Mouse (Mus musculus) heart, adult 8-10 months (tissue): ENCODE data around the gene Fam111a. TPM values are rescaled to one million over a fixed set of nuclear protein-coding genes. Genes with fewer than 3 reads are reported as not detected.
A peak's percentile ranks its signal among the peaks of the same experiment; 100 is the strongest.

Experiments used
- DNase-seq: peaks from one replicate; pipeline ENCODE4 v3.0.0; 2022; ENCODE audit warnings: low spot score
- total RNA-seq, 4 experiments: library from RNA; stranded (reverse); gene quantifications; 2 replicates each; pipeline ENCODE4 v1.2.4; 2022

Fam111a gene
- total RNA-seq, 4 experiments from 2014 or later: 2.6 to 6.7 (median 3.8) TPM

DNA sequence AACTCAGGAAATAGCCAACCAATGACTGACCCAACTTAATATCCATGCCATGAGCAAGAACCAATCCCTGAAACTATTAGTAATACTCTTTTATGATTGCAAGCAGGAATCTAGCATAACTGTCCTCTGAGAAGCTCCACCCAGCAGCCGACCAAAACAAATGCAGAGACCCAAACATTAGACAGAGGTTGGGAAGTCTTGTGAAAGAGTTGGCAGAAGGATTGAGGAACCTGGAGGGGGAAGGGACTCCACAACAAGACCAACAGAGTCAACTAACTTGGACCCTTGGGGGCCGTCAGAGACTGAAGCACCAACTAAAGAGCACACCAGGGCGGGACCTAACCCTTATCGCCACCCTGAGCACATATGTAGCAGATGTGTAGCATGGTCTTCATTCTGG lies 12.7 kb downstream of the Fam111a start:
- no peak for DNase-seq

DNA sequence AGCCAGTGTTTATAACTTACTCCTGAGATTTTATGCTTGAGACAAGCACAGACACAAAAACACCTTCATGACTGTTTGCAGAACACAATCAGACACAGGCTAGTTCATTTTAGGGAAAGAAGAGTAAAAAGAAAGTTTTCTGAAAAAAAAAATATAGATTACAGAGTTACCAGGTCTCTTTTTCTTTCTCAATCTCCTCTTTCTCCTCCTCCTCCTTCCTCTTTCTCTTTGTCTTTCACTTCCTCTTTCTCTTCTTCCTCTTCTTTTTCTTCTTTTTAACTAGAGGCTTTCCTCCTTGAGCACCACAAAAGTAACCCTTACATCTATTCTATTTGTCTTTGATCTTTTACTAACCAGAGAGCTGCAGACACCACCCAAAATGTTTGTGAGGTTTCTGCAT lies 18.7 kb downstream of the Fam111a start:
- no peak for DNase-seq

DNA sequence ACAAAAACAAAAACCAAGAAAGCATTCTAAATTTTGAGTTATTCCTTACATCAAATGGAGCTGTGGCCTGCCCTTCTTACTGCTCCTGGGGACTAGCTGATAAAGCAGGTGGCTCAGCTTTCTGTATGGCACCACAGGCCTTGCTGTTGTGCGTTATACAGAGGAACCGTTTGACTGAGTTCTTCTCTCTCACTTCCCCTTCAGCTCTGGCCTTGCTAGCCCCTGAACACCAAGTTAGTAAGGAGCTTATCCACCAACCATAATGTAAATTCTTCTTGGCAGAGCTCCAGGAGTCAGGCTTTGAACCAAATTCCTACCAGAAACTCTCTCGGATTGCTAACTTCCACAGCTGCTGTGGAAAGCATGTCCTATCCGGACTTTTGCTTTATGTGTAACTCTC lies 21.5 kb downstream of the Fam111a start:
- DNase-seq: no peak

DNA sequence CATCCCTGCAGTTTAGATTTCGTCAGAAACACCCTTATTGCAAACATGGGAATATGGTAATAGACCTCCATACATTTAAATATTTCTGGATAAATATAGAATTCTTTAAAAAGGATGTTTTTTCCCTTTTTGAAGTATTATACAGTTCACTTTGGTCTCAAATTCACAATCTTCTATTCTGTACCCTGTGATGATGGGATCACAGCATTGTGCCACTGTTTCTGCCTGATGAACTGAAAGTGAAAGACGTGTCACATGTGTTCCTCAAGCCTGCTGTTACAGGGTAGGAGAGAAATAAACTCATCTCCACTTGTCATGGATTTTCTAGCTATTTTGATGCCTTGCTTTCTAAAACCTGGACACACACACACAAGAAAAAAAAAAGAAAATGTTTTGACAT lies 25.3 kb downstream of the Fam111a start:
- DNase-seq: no peak

DNA sequence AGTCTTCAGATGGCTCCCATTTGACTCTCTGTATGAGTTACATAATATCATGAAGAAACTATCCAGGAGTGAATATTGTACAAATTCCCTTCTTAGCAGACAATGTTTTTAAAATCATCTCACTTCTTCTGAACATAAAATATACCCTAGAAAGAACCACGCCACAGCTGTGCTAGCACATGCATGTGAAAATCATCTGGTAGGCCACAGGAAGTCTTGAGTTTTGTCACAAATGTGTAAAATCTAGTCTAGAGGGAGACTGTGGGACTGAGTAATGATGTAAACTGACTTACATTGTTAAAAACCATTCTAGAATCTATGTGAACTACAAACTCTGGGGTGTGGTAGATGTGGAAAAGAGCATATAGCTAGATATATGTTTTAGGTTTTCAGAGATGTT lies 26.1 kb downstream of the Fam111a start:
- DNase-seq: no peak

DNA sequence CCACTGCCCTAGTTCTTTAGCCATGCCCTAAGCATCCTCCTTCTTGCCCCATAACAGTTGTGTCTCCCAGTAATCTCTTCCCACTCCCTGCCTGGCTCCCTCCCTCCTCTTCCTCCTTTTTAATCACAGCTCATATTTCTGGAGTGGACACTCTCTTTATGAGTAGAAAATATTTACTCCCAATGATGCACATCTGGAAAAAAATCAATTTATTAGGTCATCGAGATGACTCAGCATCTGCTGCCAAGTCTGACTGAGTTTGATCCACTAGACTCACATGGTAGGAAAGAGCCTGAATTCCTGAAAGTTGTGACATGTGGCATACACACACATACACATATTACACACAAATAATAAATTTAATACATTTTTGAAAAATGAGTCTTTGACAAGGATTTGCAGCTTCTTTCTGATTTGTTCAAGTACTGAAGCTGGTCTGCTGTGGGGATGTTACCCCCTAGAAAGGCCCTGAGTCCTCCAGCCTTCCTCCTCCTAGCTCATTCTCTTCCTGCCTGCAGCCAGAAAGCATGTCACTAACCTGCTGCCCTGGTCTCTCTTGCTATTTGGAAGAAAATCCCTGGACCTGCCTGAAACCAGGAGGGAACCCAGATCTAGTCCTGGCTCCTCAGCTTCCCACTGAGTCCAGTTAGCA lies 27.2 kb downstream of the Fam111a start:
- DNase-seq: peak; percentile 40

DNA sequence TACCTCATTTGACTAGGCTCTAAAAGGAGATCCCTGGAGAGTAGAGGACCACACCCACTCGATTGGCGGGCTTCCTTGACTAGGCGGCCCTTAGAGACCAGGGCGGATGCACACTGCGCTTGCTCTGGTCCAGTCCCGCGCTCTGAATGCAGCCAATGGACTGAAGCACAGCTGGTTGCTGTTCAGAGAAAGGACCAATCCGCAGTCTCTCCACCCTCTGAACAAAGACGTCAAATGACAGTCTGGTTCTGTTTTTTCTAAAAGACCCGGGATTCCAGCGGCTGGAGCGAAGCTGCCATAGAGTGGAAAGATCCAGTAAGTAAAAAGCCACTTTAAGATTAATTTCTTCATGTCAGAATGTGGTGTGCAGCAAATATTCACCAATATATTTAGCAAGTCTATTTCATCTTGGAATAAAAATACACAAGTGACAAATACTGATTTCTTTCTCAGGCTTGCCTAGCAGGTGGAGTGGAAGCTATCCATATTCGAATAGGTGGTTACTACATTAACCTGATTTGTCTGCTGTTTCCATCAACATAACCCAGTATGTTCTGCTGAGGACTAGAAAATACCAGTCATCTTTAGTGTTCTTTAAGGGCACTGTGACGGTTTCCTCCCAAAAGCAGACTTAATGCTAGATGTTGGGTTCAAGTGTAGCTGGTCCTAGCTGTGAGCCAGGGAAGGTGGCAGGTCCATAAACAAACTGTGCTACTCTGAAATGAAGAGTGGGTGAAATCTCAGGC lies 27.9 kb downstream of the Fam111a start:
- peak; percentile 98 for DNase-seq

DNA sequence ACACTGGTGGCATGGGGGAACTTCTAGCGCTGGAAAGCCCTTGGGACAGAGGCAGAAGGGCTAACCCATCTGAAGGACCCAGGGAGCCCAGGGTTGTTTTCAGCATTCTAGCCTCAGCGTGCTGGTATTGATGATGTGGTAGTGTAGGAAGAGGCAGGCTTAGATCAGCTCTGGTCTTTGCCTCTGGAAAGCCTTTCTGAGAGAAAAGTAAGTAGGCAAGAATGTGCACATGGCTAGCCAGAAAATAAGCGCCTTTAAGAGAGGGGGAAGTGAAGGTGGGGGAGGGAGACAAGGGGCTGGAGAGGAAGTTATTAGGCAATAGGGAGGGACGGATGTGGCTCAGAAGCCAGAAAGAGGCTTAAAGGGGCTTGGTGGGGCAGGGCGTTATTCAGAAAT lies 28.5 kb downstream of the Fam111a start:
- peak; percentile 52 for DNase-seq

DNA sequence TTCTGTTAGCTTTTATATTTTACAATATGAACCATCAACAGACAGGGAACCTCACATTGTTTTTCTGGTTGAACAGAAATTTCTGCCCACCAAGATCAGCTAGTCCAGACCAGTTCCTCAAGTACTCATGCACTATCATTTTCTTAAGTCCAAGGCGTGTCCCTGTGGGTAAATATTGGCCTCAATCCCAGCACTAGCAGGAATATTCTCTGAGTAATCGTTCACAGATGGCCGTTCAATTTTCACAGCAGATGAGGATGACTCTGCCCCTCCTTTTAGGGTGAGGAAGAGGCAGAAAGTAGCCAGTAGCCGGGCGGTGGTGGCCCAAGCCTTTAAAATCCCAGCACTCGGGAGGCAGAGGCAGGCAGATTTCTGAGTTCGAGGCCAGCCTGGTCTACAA lies 29.6 kb downstream of the Fam111a start:
- peak; percentile 71 for DNase-seq

DNA sequence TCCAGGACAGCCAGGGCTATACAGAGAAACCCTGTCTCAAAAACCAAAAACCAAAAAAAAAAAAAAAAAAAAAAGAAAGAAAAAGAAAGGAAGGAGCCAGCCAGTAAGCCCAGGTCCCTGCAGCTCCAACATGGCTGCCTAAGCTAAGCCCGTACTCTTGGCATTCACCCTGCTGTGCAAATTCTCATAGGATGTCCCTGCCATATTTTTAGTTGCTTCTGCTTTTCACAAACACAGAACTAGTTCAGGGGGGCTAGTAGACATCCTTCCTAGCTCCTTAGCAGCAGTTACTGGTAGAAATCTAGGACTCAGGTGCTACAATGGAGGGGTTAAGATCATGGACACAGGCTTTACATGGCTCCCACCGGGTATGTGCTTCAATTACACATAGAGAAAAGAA lies 30.0 kb downstream of the Fam111a start:
- no peak for DNase-seq

DNA sequence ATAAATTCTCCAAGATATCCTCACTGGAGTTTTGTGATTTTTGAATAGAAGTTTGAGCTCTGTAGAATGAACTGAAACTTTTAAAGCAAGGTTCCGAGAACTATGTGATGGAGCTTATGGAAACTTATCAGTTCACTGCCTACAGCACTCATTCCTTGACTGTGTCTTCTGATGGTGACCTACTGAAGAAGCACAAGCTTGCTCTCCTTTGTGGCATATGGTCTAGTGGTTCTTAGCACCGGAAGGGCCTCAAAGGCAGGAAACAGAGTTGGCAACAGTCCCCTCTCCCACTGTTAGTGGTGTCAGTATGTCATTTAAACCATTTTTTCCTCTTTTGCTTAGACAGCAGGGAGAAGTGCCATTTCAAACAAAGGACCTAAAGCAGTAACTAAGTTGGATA lies 31.1 kb downstream of the Fam111a start:
- no peak for DNase-seq

DNA sequence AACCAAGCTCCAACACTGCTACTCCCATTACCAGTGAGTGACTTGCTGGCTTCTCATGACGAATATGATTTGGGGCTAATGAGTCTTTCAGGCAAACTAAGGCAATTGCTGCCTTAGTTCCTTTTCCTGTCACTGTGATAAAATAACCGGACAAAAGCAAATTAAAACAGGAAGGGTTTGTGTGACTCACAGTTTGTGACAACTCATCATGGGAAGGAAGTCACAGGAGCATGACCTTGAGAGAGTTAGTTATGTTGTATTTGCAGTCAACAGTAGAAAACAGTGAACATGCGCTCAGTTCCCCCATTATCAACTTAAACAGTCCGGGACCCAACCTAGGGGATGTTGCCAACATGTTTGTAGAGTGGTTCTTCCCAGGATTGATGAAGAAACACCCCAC lies 39.8 kb downstream of the Fam111a start:
- peak; percentile 62 for DNase-seq

DNA sequence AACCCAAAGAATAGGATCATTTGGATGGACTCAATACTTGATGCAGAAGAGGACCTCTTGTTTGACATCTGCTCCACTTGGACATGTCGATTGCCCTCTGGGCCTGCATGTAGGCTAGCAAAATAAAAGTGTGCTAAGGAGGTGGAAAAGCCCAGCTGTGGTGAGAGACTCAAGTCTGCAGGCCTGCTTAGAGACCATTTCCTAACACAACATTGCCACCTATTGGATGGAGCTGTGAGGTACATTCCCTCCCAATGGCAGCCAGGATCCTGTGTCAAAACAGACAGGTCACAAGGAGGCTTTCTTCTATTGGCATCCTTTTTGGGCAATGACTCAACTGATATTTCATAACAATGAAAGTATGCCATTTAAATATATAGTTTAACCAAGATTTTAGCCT lies 46.4 kb downstream of the Fam111a start:
- DNase-seq: peak; percentile 83

DNA sequence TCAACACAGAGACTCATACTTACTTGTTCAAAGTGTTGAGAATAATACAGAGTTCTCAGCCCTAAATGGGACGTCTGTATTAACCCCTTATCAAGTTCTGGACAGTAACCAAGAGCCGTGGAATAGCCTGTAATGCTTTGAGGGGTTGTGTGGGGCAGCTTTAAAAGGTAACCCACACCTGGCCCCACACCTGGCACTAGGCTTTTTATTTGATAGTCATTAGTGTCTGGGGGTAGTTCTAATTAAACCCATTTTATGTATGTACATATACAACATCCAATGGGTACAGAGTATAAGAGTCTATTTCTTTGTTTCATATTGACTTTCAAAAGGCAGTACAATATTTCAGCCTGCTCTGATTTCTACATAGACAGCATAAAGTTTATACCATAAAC lies 49.6 kb downstream of the Fam111a start:
- no peak for DNase-seq

DNA sequence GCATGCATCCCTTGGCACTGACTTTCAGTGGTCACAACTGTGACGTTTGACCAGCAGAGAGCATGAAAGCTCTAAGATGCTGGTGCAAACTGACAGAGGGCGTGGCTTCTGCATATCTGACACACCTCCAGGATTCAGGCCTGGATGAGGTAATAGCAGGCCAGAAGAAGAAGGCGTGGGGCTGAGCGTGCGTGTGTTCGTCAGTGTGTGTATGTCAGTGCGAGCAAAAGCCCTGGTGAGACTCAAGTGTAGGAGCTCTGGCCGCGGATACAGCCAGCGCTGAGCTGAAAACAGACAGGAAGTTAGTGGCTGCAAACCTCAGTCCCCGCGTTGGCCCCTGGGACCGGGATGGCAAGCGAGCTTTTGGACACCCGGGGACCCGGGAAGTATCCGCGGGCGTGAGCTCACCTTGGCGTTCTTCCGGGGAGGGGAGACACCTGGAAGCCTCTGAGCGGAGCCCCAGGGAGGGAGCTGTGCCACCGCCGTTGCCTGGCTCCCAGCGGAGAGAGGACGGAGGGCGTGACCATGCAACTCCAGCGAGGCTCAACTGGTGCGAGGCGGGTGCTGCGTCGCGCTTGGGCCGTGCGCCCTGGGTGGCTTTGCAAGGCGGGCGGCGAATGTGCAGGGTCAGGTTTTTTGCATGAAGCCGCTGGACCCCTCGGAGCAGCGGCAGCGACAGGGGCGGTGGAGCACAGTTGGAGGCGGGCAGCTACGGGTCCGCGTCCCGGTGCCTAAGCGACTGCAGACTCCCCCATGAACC lies 50.2 kb downstream of the Fam111a start:
- DNase-seq: no peak

DNA sequence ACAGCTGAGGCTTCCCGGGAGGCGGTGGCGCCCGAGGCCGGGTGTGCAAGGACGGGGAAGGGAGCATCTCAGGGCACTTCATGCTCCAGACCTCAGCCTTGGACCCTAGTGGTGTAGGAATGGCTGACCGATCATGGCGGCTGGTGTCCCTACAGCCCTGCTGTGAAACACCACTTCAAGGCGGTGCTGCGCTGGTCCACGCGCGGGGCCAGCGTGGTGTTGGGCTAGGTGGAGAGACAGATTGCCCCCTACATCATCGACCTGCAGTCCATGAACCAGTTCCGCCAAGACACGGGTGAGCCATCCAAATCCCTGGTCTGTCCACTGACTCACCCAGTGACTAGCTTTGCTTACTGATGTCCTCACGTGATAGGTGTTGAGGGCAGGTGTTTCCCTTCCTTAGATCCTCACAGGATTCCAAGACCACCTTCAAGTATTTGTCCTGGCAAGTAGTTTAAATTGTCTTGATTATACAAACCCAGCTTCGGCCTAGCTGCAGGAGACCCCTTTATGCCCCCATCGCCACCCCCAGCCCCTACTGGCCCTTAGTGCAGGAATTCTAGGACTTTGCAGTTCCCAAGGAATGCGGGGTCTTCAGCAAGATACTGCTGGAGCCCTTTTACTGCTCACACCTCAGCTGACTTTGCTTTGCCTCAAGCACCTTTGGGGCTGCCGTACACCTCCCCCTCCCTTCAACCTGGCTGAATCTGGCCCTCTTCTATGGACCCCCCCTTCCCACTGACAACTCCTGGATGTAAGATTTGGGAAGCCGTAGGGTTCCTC lies 50.9 kb downstream of the Fam111a start:
- DNase-seq: no peak

DNA sequence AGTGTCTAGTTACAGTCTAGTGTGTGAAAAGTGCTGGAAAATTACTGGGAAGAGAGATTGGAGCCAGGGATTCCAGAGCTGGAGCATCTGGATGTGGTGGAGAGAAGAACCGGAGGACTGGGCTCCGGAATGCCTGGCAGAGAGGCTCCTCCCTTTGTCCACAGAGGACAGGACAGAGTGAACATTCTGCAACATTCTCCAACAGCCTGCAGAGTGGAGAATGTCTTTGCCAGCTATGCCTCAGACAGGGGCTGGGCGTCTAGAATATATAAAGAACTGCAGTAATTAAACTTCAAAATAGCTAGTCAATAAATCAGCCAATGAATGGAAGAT lies 51.5 kb downstream of the Fam111a start:
- no peak for DNase-seq

DNA sequence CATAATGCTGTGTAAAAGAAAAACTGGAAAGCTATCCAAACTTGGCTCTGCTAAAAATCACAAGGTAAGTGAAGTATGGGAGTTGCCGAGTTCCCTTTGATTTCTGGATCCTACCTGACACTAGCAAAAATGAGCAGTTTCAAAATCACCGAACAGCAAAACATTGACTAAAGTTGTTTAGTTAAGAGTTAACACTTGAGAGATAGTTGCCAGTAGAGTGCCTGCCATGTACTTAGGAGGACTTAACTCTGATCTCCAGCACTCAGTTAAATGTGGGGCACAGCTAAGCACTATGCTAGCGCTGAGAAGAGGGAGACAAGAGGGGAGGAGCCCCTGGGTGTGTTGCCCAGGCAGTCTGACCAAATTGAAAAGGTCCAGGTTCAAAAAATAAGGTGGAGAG lies 53.1 kb downstream of the Fam111a start:
- no peak for DNase-seq

DNA sequence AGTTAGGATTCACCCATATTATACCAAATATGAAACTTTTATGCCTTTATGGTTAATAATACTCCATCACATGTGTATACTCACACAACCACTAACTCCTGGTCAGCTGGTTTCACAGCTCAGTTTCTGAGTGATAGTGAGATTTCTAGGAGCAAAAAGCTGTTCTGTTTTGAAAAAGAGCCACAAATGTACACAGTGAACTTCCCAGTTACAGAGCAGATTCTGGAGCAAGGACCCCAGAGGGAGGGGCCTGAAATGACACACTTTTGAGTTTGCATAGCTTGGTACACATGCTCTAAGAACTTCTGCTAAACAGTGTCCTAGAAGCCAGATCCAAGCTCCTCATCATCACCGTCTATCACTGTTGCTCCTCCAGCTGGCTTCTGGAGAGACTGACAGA lies 54.1 kb downstream of the Fam111a start, which contains the start of gene Gm4952:
Gene Gm4952 (plus strand): TSS at position 301 of the 400 bp plus-strand sequence.
- no peak for DNase-seq

DNA sequence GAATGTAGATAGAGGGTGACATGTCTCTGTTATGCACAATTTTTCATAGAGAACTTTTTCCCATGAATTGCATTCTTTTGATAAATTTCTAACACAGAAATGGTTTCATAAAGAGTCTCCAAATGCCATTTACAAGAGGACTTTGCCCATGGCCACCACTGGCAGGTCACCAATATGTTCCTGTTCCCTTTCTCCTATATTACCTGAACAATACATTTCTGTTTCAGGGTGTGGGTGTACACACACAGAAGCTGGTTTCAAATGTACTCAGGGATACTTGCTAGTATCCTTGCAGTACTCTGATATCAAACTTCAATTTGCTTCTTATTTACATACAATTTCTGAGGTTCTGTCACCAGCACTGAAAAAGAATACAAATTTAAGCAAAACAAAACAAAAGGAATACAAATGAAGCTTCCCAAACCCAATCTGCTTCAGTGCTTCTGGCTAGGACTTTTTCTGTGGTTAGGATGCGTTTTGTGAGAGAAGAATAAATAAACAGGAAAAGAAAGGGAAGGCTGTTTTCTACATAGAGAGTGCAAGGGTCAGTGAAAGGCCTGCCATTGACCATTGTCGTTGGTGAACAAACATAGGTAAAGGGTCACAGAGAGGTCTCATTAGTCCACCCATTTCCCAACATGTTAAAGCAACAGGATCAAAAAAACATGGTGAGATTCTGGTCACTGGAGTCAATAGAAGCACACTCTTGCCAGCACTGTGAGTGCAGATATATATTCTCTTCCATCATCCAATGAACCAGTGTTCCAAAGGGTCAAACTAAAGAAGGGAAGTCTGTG lies 55.3 kb downstream of the Fam111a start:
- no peak for DNase-seq

DNA sequence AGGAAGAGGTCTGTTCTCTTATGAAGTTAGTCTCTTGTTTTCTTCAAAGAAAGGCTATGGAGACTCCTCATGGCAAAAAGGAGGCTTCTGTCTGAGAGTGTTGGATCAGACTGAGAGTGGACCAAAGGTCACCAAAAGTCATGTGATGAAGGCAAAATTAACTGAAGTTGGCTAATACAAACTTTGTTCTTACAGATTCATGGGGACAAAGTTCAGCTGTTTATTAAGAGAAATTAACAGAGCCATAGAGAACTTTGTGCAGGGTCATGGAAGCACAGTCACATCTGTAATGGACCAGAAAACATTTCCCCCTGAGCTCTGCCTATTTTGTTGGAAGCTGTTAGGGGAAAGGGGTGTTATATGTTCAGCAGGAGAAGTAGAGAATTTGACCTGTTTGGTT lies 62.8 kb downstream of the Fam111a start:
- no peak for DNase-seq
